Mouse (Mus musculus) lung, adult 2 months (tissue): ENCODE measurements at regions not wholly inside any gene's neighbourhood (a gene's known extent, or its start where the extent isn't known, plus 50 kb on each side); places are given as distances from the start of the nearest gene placed in this dataset.
"Not testable (repeated sequence)": the region's sequence is repeated elsewhere in the genome, so short reads cannot be mapped to it uniquely, and the experiment has no call there.

Source experiments
- DNase-seq: peaks from one replicate; pipeline ENCODE4 v3.0.0; 2022
- H3K4me1 ChIP-seq: fragments of 200-500 bp; 2 replicates; pipeline ENCODE4 v1.6.1; 2011; ENCODE audit warnings: low read length; ENCODE audit not compliant: control insufficient read depth, insufficient read depth
- H3K4me3 ChIP-seq: fragments of 200-500 bp; replicated peaks from 2 replicates; pipeline ENCODE3; 2011; ENCODE audit warnings: low read depth, mild to moderate bottlenecking, control low read depth, low read length; ENCODE audit errors: extremely low read depth
- CTCF ChIP-seq: fragments of 200-500 bp; IDR thresholded peaks from 2 replicates; pipeline ENCODE4 v1.5.1; 2011; ENCODE audit warnings: mild to moderate bottlenecking, low read length, control low read depth; ENCODE audit not compliant: insufficient read depth
- POLR2A ChIP-seq: fragments of 200-500 bp; IDR thresholded peaks from 2 replicates; pipeline ENCODE4 v1.6.1; 2011; ENCODE audit warnings: low read depth, mild to moderate bottlenecking, control low read depth, low read length, borderline replicate concordance; ENCODE audit errors: extremely low read depth
- WGBS: fragments of 180-500 bp; shearing (Covaris S2); methylation state at CpG from one replicate; pipeline ENCODE4 v1.1.7; 2018; 5-methylcytosine and 5-hydroxymethylcytosine counted together

- WGBS = 39% methylated on average over 3 of the region's 3 CpGs
- no peak overlapping the region for H3K4me3 ChIP-seq
Measured at GRCm38 (mm10) chr5:75402631-75403030, 172.1 kb upstream of the Kit start.

DNA sequence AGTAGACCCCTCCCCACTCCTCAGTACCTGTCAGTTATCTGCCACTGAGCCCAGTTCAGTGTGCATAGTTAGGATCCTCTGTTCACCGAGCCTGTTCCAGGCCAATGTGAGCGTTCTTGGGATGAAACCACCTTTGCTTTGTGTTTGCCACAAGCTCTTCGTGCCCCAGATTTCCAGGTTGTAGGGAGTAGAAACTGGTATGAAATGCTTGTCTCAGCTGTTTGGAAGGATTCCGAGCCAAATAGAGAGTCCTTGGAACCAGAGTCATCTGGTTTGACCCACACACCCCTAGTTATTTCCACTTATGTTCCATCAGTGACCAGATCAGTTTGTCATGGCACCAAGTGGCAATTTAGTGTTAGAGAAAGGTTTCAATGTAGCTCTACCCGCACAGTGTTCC is 171.2 kb upstream of the Kit start:
- 62% methylated on average over 5 of the region's 5 CpGs for WGBS

More at GRCm38 (mm10) chr5:75402631-75403030, 172.1 kb upstream of the Kit start:
- TF ChIP-seq POLR2A (no peak), CTCF (no peak)
- peaks cover 5% of the 10 kb centered on the region for H3K4me1 ChIP-seq
- no peak for DNase-seq

DNA sequence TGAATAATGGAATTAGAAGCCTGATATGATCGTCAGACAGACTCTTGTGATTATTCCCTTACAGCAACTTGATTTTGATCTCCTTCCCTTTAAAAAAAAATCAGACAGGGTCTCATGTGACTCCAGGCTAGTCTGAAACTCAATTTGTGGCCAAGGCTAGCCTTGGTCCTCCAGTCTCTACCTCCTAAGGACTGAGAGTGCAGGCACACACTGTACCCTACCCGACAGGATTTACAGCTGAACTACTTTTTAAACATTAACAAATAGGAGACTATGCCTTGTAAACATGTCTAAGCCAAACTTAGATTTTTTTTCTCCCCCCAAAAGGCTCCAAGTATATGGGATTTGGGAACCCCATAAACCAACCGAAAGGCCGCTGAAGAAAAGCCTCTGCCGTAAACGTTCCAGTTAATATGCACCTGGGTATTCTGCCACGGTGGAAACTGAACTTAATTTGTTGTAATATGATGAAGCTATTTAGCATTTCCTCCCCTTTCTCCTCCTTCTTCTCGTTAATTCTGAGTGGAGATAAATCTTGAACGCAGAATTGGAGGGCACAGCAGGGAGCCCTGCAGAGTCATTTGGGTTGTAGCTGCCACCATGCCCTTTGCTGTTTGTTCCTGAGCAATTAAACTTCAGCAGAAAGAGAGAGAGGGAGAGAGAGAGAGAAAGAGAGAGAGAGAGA is 170.0 kb upstream of the Kit start:
- no peak for DNase-seq
- TF ChIP-seq POLR2A (no peak), CTCF (no peak)
- Histone ChIP-seq H3K4me1 (peaks cover 5% of the 10 kb centered on the region), H3K4me3 (no peak overlapping the region)
- WGBS = 52% methylated on average over 9 of the region's 9 CpGs

More for the DNA sequence above, 171.2 kb upstream of the Kit start:
- Histone ChIP-seq H3K4me1 (peaks cover 5% of the 10 kb centered on the region), H3K4me3 (no peak overlapping the region)
- DNase-seq = no peak
- TF ChIP-seq POLR2A (no peak), CTCF (no peak)

GRCm38 (mm10) chr5:75405496-75405895 is 169.2 kb upstream of the Kit start:
- peaks cover 5% of the 10 kb centered on the region for H3K4me1 ChIP-seq
- no peak overlapping the region for H3K4me3 ChIP-seq
- DNase-seq = no peak
- no peak for TF ChIP-seq CTCF
- no peak for TF ChIP-seq POLR2A
- WGBS = 33% methylated on average over 7 of the region's 7 CpGs

DNA sequence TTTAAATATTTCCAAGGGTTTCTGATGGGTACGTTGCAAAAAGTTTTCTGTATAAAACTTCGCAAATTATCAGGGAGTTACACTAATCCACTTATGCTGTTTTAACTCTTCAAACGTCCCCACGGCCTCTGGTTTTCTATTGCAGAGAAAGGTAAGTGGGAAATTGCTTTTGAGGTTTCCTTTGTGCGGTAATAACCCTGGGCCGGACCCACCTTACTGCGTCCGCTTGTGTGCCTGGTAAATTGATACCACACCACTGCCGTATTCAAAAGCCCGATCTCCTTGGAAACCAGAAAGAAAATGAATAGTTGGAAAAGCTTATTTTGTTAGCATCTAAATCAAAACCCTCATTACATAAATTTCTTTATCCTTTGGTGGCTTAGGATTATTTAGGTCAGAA is 167.0 kb upstream of the Kit start:
- DNase-seq = no peak
- no peak for TF ChIP-seq POLR2A
- TF ChIP-seq CTCF = no peak
- no peak overlapping the region for H3K4me3 ChIP-seq
- 93% methylated on average over 10 of the region's 10 CpGs for WGBS
- peaks cover 3% of the 10 kb centered on the region; the same call in 1 of the 2 replicates for H3K4me1 ChIP-seq

GRCm38 (mm10) chr5:75410240-75411186 is 164.2 kb upstream of the Kit start:
- DNase-seq = no peak
- WGBS = 51% methylated on average over 24 of the region's 24 CpGs
- TF ChIP-seq CTCF (no peak), POLR2A (no peak)
- H3K4me3 ChIP-seq = no peak overlapping the region
- H3K4me1 ChIP-seq = no peaks in the 10 kb centered on the region

DNA sequence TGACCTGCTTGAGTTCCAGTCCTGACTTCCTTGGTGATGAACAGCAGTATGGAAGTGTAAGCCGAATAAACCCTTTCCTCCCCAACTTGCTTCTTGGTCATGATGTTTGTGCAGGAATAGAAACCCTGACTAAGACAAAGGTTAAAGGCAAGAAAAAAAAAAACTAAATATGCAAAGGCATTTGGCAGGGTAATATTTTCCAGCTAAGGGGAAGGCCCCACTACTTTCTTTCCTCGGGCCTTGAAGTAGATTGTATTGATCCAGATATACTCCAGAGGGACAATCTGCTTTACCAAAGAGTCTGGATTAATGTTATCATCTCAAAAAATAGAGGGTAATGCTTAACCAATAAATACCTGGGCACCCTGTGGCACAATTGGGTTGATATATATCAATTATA is 155.4 kb upstream of the Kit start:
- not testable (repeated sequence) for H3K4me3 ChIP-seq, H3K4me1 ChIP-seq, DNase-seq
- WGBS = 92% methylated on average over 2 of the region's 2 CpGs

GRCm38 (mm10) chr5:75432885-75433284 is 141.8 kb upstream of the Kit start:
- DNase-seq = no peak
- TF ChIP-seq CTCF = no peak
- no peak for TF ChIP-seq POLR2A
- no peaks in the 10 kb centered on the region for H3K4me1 ChIP-seq
- no peak overlapping the region for H3K4me3 ChIP-seq
- 89% methylated on average over 2 of the region's 2 CpGs for WGBS

GRCm38 (mm10) chr5:75437924-75438323 is 136.8 kb upstream of the Kit start:
- 65% methylated on average over 5 of the region's 5 CpGs for WGBS
- no peak for DNase-seq
- Histone ChIP-seq H3K4me1 (no peaks in the 10 kb centered on the region), H3K4me3 (no peak overlapping the region)
- TF ChIP-seq CTCF (no peak), POLR2A (no peak)

- H3K4me1 ChIP-seq = peaks cover 3% of the 10 kb centered on the region
- DNase-seq = no peak
- TF ChIP-seq POLR2A (no peak), CTCF (no peak)
- H3K4me3 ChIP-seq = no peak overlapping the region
- WGBS = 92% methylated on average over 3 of the region's 3 CpGs
Measured at GRCm38 (mm10) chr5:75444024-75444604, 130.6 kb upstream of the Kit start.
